Mouse (Mus musculus) heart, adult 2 months (tissue): ENCODE results near the gene Orai1. TPM values are rescaled to one million over a fixed set of nuclear protein-coding genes. Genes with fewer than 3 reads are reported as not detected.

Experiments
- DNase-seq, 2 experiments: peaks; one replicate each; pipeline ENCODE4 v3.0.0; 2021
- H3K27ac ChIP-seq: fragments of 200-600 bp; 2 replicates; pipeline ENCODE4 v1.8.1; 2022
- H3K27me3 ChIP-seq: fragments of 200-500 bp; 2 replicates; pipeline ENCODE4 v1.6.1; 2012; ENCODE audit warnings: mild to moderate bottlenecking, low read length, inconsistent platforms, mixed read lengths; ENCODE audit not compliant: control insufficient read depth, insufficient read depth
- H3K36me3 ChIP-seq: fragments of 200-500 bp; 2 replicates; pipeline ENCODE4 v1.6.1; 2012; ENCODE audit warnings: low read length, inconsistent platforms; ENCODE audit not compliant: control insufficient read depth, insufficient read depth
- H3K4me1 ChIP-seq: fragments of 200-500 bp; 2 replicates; pipeline ENCODE4 v1.6.1; 2011; ENCODE audit warnings: low read length; ENCODE audit not compliant: control insufficient read depth, insufficient read depth
- H3K4me3 ChIP-seq: fragments of 200-600 bp; 2 replicates; pipeline ENCODE4 v1.8.1; 2022
- H3K79me2 ChIP-seq: fragments of 200-500 bp; replicated peaks from 2 replicates; pipeline ENCODE4 v1.6.1; 2012; ENCODE audit warnings: mild to moderate bottlenecking, inconsistent platforms, low read length, moderate library complexity, mixed read lengths; ENCODE audit not compliant: control insufficient read depth, insufficient read depth
- H3K9ac ChIP-seq: fragments of 200-500 bp; 2 replicates; pipeline ENCODE4 v1.6.1; 2012; ENCODE audit warnings: low read depth, mild to moderate bottlenecking, control low read depth, inconsistent platforms, low read length, mixed read lengths
- CTCF ChIP-seq: fragments of 200-600 bp; IDR thresholded peaks from 2 replicates; pipeline ENCODE4 v1.8.1; 2022; ENCODE audit warnings: antibody characterized with exemption, mild to moderate bottlenecking, moderate library complexity
- EP300 ChIP-seq: fragments of 200-500 bp; IDR thresholded peaks from 2 replicates; pipeline ENCODE4 v1.6.1; 2011; ENCODE audit warnings: low read depth, low read length, control low read depth; ENCODE audit not compliant: insufficient read depth
- POLR2A ChIP-seq: fragments of 200-500 bp; IDR thresholded peaks from 2 replicates; pipeline ENCODE4 v1.6.1; 2011; ENCODE audit warnings: mild to moderate bottlenecking, low read depth, low read length, control low read depth; ENCODE audit not compliant: insufficient read depth
- WGBS: fragments of 180-500 bp; shearing (Covaris S2); methylation state at CpG from one replicate; pipeline ENCODE4 v1.1.7; 2018; 5-methylcytosine and 5-hydroxymethylcytosine counted together
- intact Hi-C: fragments of 180-260 bp; cut with DNase I; formaldehyde crosslinking; loops from one replicate; pipeline ENCODE4 v1.15.1; 2025
- polyA plus RNA-seq: library from polyadenylated mRNA; depleted of rRNA; stranded (reverse); fragments of >200 nt; gene quantifications from 2 replicates; pipeline ENCODE4 v1.2.3, GENCODE M21; 2012
- total RNA-seq, 2 experiments: library from RNA; stranded (reverse); gene quantifications; 2 replicates each; pipeline ENCODE4 v1.2.3; 2021

Orai1 gene
- total and polyA plus RNA-seq, 3 experiments = 11.7 to 42.8 (median 15.8) TPM

DNA sequence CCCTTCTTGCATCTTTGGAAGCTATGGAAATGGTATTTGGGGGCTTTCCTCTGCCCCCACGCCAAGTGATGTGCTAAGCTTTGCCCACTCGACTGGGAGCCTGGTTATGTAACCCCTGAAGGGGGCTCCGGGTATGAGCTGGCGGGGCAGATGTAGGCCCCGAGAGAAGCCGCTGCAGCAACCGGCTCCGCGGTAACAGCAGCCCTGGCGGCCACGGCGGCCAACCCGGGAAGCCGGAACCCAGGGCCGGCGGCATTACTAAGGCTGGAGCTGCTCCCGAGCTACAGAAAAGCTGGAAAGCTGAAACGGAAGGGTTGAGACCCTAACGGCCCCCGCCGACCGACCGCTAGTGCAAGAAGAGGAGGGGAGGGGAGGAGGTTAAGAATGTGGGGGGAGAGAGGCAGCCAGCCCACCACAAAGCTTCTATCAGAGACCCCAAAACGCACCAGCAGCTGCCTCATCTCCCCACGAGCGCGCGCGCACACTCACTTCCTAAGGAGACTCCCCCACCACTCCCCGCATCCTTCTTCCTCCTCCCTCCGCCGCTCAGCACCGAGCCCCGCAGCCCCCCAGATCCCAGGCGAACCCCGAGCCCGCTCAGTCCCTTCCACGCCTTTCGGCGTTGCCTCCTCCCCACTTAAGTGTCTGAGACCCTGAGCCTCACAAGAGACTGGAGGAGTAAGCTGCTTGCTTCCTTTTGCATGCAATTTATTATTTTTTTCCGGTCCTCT lies 26.7 kb upstream of the Orai1 start:
- 1% methylated on average over 41 of the region's 41 CpGs for WGBS
- DNase-seq = peak; percentile 64 to 74
- Histone ChIP-seq H3K4me3 (peak overlapping the region; percentile 62), H3K27ac (peak overlapping the region; percentile 88), H3K9ac (peak overlapping the region; percentile 89), H3K79me2 (no peaks in the 10 kb centered on the region), H3K27me3 (no peaks in the 10 kb centered on the region), H3K36me3 (no peaks in the 10 kb centered on the region), H3K4me1 (no peaks in the 10 kb centered on the region)
- intact Hi-C loops = no loop called here
- TF ChIP-seq CTCF (peak; percentile 15; the same call in 1 of the 2 replicates), POLR2A (0 out of 2 replicates have a peak, but pooled peaks have one; percentile 38), EP300 (no peak)

DNA sequence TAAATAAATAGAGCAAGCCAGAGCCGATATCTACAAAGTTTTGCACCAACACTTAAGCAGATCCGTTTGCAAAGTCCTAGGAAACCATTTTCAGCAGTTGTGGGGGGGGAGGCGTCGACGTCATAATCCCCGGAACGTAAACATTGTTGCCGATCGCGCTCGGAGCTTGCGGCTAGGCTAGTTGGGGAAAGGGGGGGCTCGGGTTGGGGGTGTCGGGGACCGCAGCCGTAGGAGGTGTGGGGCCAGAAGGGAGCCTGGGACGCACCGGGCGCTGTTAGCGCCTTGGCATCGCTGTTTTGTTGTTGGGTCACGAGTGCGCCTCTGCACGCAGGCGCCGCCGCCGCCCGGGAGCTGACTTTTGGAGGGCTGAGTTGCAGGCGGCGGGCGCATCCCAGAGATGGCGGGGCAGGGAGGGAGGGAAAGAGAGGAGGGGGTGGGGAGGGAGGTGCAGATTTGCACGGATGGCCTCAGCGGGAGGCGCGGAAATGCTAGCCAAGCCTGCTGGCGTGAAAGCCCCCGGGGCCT lies 25.8 kb upstream of the Orai1 start:
- intact Hi-C loops = loop anchor here (1.0 kb wide), 1 partner anchor 26 kb away; the partner anchor contains the start of gene Orai1
- under 1% methylated on average over 32 of the region's 39 CpGs for WGBS
- Histone ChIP-seq H3K4me3 (peak overlapping the region; percentile 62), H3K27me3 (no peaks in the 10 kb centered on the region), H3K79me2 (no peaks in the 10 kb centered on the region), H3K27ac (peak overlapping the region; percentile 88), H3K36me3 (no peaks in the 10 kb centered on the region), H3K4me1 (no peaks in the 10 kb centered on the region), H3K9ac (peak overlapping the region; percentile 84)
- TF ChIP-seq CTCF (no peak), POLR2A (peak; percentile 52; the same call in 1 of the 2 replicates), EP300 (no peak)
- DNase-seq = peak; percentile 85 to 86

GRCm38 (mm10) chr5:122989551-122990330 lies 25.1 kb upstream of the Orai1 start, which contains the start of gene Kdm2b:
Gene Kdm2b (minus strand): TSS chr5:122989823.
- Histone ChIP-seq H3K27me3 (no peaks in the 10 kb centered on the region), H3K9ac (peak within 1 kb of the TSS; percentile 84), H3K4me1 (no peaks in the 10 kb centered on the region), H3K27ac (peak within 1 kb of the TSS; percentile 88), H3K4me3 (peak within 1 kb of the TSS; percentile 62), H3K36me3 (no peaks in the 10 kb centered on the region), H3K79me2 (no peaks in the 10 kb centered on the region)
- 10% methylated on average over 15 of the region's 15 CpGs for WGBS
- intact Hi-C loops = loop anchor here (1.0 kb wide), 1 partner anchor 26 kb away; the partner anchor contains the start of gene Orai1
- TF ChIP-seq EP300 = no peak
- TF ChIP-seq POLR2A = no peak
- TF ChIP-seq CTCF = no peak
- DNase-seq = no peak

DNA sequence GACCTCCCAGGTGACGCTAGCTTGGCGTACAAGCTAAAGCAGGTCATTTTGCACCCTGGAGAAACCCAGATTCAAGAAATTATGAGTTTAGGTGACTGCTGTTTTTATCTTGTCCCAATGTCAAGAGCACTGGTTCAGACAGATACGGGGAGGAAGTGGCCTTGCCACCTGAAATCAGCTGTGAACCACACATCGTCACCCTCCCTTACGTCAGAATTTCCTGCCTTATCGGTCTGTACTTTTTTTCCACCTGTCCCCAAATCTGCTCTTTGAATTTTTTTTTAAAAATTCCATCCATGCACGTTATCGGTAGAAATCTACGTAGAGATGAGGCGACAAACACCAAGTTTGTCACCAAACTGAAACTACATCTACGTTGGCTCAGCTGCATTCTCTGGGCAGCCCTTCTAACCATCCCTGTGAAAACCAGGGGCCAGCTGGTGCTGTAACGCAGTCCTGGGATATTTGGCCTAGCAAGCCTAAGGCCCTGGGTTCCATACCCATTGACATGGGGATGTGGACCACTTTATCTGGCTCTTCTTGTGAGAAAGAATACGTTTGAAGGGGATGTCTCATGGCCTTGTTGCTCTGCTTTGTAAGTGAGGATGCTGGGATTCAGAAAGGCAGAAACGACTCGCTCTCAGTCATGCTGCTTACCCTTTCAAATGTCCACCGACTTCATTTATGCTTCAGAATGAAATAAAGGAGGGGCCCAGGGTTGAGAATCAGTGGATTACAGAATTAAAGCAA lies 24.3 kb upstream of the Orai1 start:
- no peak overlapping the region for H3K9ac ChIP-seq
- H3K27me3 ChIP-seq = no peaks in the 10 kb centered on the region
- no peaks in the 10 kb centered on the region for H3K4me1 ChIP-seq
- WGBS = 51% methylated on average over 16 of the region's 16 CpGs
- H3K27ac ChIP-seq = no peak overlapping the region
- intact Hi-C loops = no loop called here
- no peak overlapping the region for H3K4me3 ChIP-seq
- TF ChIP-seq EP300 = no peak
- TF ChIP-seq POLR2A = no peak
- no peak for TF ChIP-seq CTCF
- no peaks in the 10 kb centered on the region for H3K79me2 ChIP-seq
- no peak for DNase-seq
- no peaks in the 10 kb centered on the region for H3K36me3 ChIP-seq

DNA sequence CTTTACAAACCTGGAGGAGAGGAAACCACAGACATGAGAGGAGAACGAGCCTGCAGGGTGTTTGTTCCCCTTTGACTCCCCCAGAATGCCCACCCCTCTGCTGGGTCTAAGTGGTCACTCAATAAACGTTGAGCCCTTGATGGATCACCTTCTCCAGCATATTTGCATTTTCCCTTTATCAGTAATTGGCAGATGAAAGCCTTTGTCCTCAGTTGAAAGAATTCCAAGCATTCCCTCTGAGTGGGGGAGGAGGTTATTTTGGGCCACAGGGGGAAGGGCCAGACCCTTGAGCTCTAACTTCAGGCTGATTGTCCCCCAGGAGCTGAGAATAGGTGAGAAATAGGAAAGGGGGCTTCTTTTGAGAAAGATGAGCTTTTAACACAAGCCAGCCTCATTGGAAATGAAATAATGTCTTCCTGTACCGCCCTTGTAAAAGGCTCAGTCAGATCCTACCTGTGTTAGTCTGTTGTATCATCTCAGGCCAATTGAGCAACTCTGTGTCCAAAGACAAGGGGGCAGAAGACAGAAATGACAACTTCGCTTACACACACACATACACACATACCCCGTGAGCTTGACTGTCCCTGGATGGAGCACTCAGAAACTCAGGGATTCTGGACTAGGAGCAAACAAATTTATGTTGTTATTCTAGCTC lies 23.4 kb upstream of the Orai1 start:
- Histone ChIP-seq H3K4me1 (no peaks in the 10 kb centered on the region), H3K79me2 (no peaks in the 10 kb centered on the region), H3K36me3 (no peaks in the 10 kb centered on the region), H3K27ac (no peak overlapping the region), H3K4me3 (no peak overlapping the region), H3K27me3 (no peaks in the 10 kb centered on the region), H3K9ac (no peak overlapping the region)
- WGBS = 45% methylated on average over 5 of the region's 5 CpGs
- no peak for DNase-seq
- no peak for TF ChIP-seq CTCF
- no peak for TF ChIP-seq EP300
- no peak for TF ChIP-seq POLR2A
- intact Hi-C loops = no loop called here
